Mouse (Mus musculus): ENCODE results near the gene Amotl2.

- TF ChIP-seq CTCF (IDR thresholded peaks at IDR 0.05; ENCODE audit: borderline replicate concordance, insufficient read depth, low read depth, low read length), result no peak
- TF ChIP-seq POLR2A (IDR thresholded peaks at IDR 0.05; ENCODE audit: borderline replicate concordance, insufficient read depth, low read length), result no peak
These were observed 13.5 kb downstream of the Amotl2 start for GRCm38 (mm10) chr9:102729876-102730413.

Data from cerebellum, adult 2 months (tissue).